Mouse (Mus musculus) neural tube, embryonic 12.5 days (tissue): ENCODE data around the gene Mogs. TPM values are rescaled to one million over a fixed set of nuclear protein-coding genes. Genes with fewer than 3 reads are reported as not detected.

Source experiments
- ATAC-seq: fragments of 200-750 bp; cut with Nextera tagmentation; 2 replicates; pipeline ENCODE4 v1.8.0; 2017; ENCODE audit warnings: low read depth, mild to moderate bottlenecking, moderate TSS enrichment, moderate library complexity; ENCODE audit not compliant: low FRiP score
- H3K27ac ChIP-seq: fragments of 300-500 bp; sonication (generic); 2 replicates; pipeline ENCODE4 v1.5.1; 2016
- H3K27me3 ChIP-seq: fragments of 300-500 bp; sonication (generic); replicated peaks from 2 replicates; pipeline ENCODE4 v1.6.1; 2016; ENCODE audit warnings: mild to moderate bottlenecking
- H3K36me3 ChIP-seq: fragments of 300-500 bp; sonication (generic); 2 replicates; pipeline ENCODE4 v1.6.1; 2016; ENCODE audit warnings: mild to moderate bottlenecking
- H3K4me1 ChIP-seq: fragments of 300-500 bp; sonication (generic); 2 replicates; pipeline ENCODE4 v1.6.1; 2016
- H3K4me2 ChIP-seq: fragments of 300-500 bp; sonication (generic); replicated peaks from 2 replicates; pipeline ENCODE4 v1.6.1; 2016; ENCODE audit warnings: mild to moderate bottlenecking
- H3K4me3 ChIP-seq: fragments of 300-500 bp; sonication (generic); 2 replicates; pipeline ENCODE4 v1.5.1; 2016
- H3K9ac ChIP-seq: fragments of 300-500 bp; sonication (generic); 2 replicates; pipeline ENCODE4 v1.6.1; 2016; ENCODE audit warnings: mild to moderate bottlenecking
- H3K9me3 ChIP-seq: fragments of 300-500 bp; sonication (generic); 2 replicates; pipeline ENCODE4 v1.6.1; 2016; ENCODE audit warnings: mild to moderate bottlenecking
- WGBS: fragments of 180-500 bp; shearing (Covaris S2); methylation state at CpG from one replicate; pipeline ENCODE4 v1.1.7; 2016; 5-methylcytosine and 5-hydroxymethylcytosine counted together
- polyA plus RNA-seq: library from polyadenylated mRNA; unstranded; fragments of >200 nt; fragmentation: Nextera tagmentation; extraction: Ambion mirVana; gene quantifications from 2 replicates; pipeline ENCODE4 v1.2.1, GENCODE M21; 2016

The Mogs gene
- polyA plus RNA-seq, 1 experiment from 2014 or later: 39.4 TPM

- H3K27ac ChIP-seq: peak overlapping the region; percentile 65; the same call in 1 of the 2 replicates
- peaks cover 3% of the 10 kb centered on the region; the same call in 1 of the 2 replicates for H3K27me3 ChIP-seq
- peak; percentile 79 for ATAC-seq
- H3K36me3 ChIP-seq: peaks cover 3% of the 10 kb centered on the region; the same call in 1 of the 2 replicates
- under 1% methylated on average over 74 of the region's 74 CpGs for WGBS
- H3K9ac ChIP-seq: peak overlapping the region; percentile 85
- H3K4me3 ChIP-seq: peak overlapping the region; percentile 76
- H3K4me2 ChIP-seq: peak overlapping the region; percentile 99
- peaks cover 18% of the 10 kb centered on the region for H3K4me1 ChIP-seq
- H3K9me3 ChIP-seq: no peaks in the 10 kb centered on the region
Measured at GRCm38 (mm10) chr6:83101688-83102556, 13.4 kb upstream of the Mogs start.

- Histone ChIP-seq H3K9me3 (no peaks in the 10 kb centered on the region), H3K36me3 (peaks cover 7% of the 10 kb centered on the region; the same call in 1 of the 2 replicates), H3K4me3 (no peak overlapping the region), H3K4me2 (peak overlapping the region; percentile 99), H3K27me3 (peaks cover 3% of the 10 kb centered on the region; the same call in 1 of the 2 replicates), H3K9ac (peak overlapping the region; percentile 85), H3K4me1 (peaks cover 24% of the 10 kb centered on the region), H3K27ac (no peak overlapping the region)
- ATAC-seq: no peak
- 60% methylated on average over 10 of the region's 11 CpGs for WGBS
Measured at GRCm38 (mm10) chr6:83103130-83103650, 12.1 kb upstream of the Mogs start.

GRCm38 (mm10) chr6:83104158-83104557, 11.1 kb upstream of the Mogs start:
- H3K36me3 ChIP-seq: peaks cover 7% of the 10 kb centered on the region; the same call in 1 of the 2 replicates
- peaks cover 29% of the 10 kb centered on the region for H3K4me1 ChIP-seq
- no peak for ATAC-seq
- no peak overlapping the region for H3K4me3 ChIP-seq
- H3K4me2 ChIP-seq: no peak overlapping the region
- WGBS: 83% methylated on average over 4 of the region's 4 CpGs
- H3K27me3 ChIP-seq: peaks cover 3% of the 10 kb centered on the region; the same call in 1 of the 2 replicates
- no peaks in the 10 kb centered on the region for H3K9me3 ChIP-seq
- H3K27ac ChIP-seq: no peak overlapping the region
- H3K9ac ChIP-seq: no peak overlapping the region

- Histone ChIP-seq H3K36me3 (peaks cover 7% of the 10 kb centered on the region; the same call in 1 of the 2 replicates), H3K27me3 (peaks cover 3% of the 10 kb centered on the region; the same call in 1 of the 2 replicates), H3K4me2 (peak overlapping the region; percentile 87), H3K4me1 (peaks cover 30% of the 10 kb centered on the region), H3K9me3 (no peaks in the 10 kb centered on the region), H3K4me3 (peak overlapping the region; percentile 85; the same call in 1 of the 2 replicates), H3K9ac (peak overlapping the region; percentile 90; the same call in 1 of the 2 replicates), H3K27ac (no peak overlapping the region)
- 36% methylated on average over 13 of the region's 13 CpGs for WGBS
- 0 out of 2 replicates have a peak, but pooled peaks have one; percentile 18 for ATAC-seq
Measured at GRCm38 (mm10) chr6:83107566-83108400, 7.5 kb upstream of the Mogs start.

- Histone ChIP-seq H3K4me3 (peak within 1 kb of the TSS; percentile 85), H3K4me2 (peak within 1 kb of the TSS; percentile 87), H3K27ac (peak within 1 kb of the TSS; percentile 42; the same call in 1 of the 2 replicates), H3K36me3 (peaks cover 7% of the 10 kb centered on the region; the same call in 1 of the 2 replicates), H3K27me3 (no peaks in the 10 kb centered on the region), H3K9me3 (no peaks in the 10 kb centered on the region), H3K4me1 (peaks cover 22% of the 10 kb centered on the region), H3K9ac (peak within 1 kb of the TSS; percentile 90)
- under 1% methylated on average over 76 of the region's 76 CpGs for WGBS
- ATAC-seq: peak; percentile 93
Measured at GRCm38 (mm10) chr6:83108762-83109668, 6.3 kb upstream of the Mogs start, which contains the start of gene Mrpl53. Mrpl53 (plus strand) TSS chr6:83109040.

GRCm38 (mm10) chr6:83111510-83112136, 3.7 kb upstream of the Mogs start:
- no peaks in the 10 kb centered on the region for H3K27me3 ChIP-seq
- WGBS: 92% methylated on average over 4 of the region's 4 CpGs

GRCm38 (mm10) chr6:83115682-83116372, 531 bp downstream of the Mogs start:
- ATAC-seq: peak; percentile 39
- peak overlapping the region; percentile 90 for H3K9ac ChIP-seq
- peak overlapping the region; percentile 57 for H3K27ac ChIP-seq
- H3K9me3 ChIP-seq: no peaks in the 10 kb centered on the region
- peak overlapping the region; percentile 98 for H3K4me2 ChIP-seq
- H3K4me1 ChIP-seq: peaks cover 47% of the 10 kb centered on the region
- no peaks in the 10 kb centered on the region for H3K27me3 ChIP-seq
- H3K4me3 ChIP-seq: peak overlapping the region; percentile 84
- H3K36me3 ChIP-seq: peaks cover 29% of the 10 kb centered on the region
- WGBS: 2% methylated on average over 48 of the region's 48 CpGs

More at GRCm38 (mm10) chr6:83111510-83112136, 3.7 kb upstream of the Mogs start:
- Histone ChIP-seq H3K9me3 (no peaks in the 10 kb centered on the region), H3K4me3 (no peak overlapping the region), H3K36me3 (peaks cover 4% of the 10 kb centered on the region; the same call in 1 of the 2 replicates), H3K27ac (no peak overlapping the region), H3K4me2 (no peak overlapping the region), H3K9ac (no peak overlapping the region), H3K4me1 (peaks cover 37% of the 10 kb centered on the region)
- no peak for ATAC-seq

GRCm38 (mm10) chr6:83116373-83117164, 1.3 kb downstream of the Mogs start:
- Histone ChIP-seq H3K27ac (no peak overlapping the region), H3K4me3 (peak overlapping the region; percentile 84), H3K4me1 (peaks cover 47% of the 10 kb centered on the region), H3K27me3 (no peaks in the 10 kb centered on the region), H3K4me2 (peak overlapping the region; percentile 98), H3K9me3 (no peaks in the 10 kb centered on the region), H3K9ac (peak overlapping the region; percentile 90), H3K36me3 (peaks cover 29% of the 10 kb centered on the region)
- ATAC-seq: no peak
- WGBS: 83% methylated on average over 11 of the region's 11 CpGs

GRCm38 (mm10) chr6:83117165-83117438, 1.8 kb downstream of the Mogs start:
- ATAC-seq: no peak
- H3K4me1 ChIP-seq: peaks cover 47% of the 10 kb centered on the region
- no peaks in the 10 kb centered on the region for H3K9me3 ChIP-seq
- no peak overlapping the region for H3K27ac ChIP-seq
- WGBS: 92% methylated on average over 4 of the region's 4 CpGs
- peaks cover 29% of the 10 kb centered on the region for H3K36me3 ChIP-seq
- H3K9ac ChIP-seq: 0 out of 2 replicates have a peak overlapping the region, but pooled peaks have one; percentile 90
- no peaks in the 10 kb centered on the region for H3K27me3 ChIP-seq
- H3K4me2 ChIP-seq: peak overlapping the region; percentile 98; the same call in 1 of the 2 replicates
- H3K4me3 ChIP-seq: no peak overlapping the region
